Mouse (Mus musculus): ENCODE results near the gene Ddx39b.

The Ddx39b gene

DNA sequence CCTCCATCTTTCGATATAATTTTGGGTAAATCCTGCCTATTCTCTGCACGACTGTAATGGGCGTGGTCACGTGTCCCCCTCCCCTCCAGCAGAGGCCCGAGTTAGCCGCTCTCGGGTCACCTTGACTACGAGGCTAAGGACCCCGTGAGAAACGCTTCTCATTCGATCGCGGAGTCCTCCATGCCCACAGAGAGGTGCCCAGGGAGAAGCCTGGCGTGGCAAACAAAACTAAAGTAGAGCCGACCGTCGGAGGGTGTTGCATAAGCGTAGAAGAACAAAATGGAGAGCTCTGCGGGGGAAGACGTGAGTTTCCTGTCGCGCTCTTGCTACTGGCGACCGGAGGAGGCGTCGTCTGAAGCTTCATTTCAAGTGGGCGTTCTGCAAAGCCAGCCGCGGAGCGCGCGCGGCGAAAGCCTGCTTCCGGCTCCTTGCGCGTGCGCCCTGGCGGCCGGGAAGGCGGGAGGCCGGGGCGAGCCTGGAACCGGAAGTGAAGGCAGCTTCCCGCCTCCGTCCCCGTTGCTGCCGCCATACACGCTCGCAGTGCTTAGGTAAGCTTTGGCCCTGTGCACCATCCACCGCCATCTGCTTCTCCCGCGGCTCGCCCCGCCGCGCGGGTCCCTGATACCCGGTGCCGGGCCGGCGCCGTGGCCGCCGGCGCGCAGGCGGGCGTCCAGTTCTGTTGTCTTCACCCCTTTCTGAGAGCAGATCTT lies at the start of gene Ddx39b:
TSS of gene Ddx39b (plus strand) at position 442 of the 710 bp plus-strand sequence.
- DNase-seq (ENCODE audit: low spot score in 2 of 2) = peak; percentile 97 to 98

DNA sequence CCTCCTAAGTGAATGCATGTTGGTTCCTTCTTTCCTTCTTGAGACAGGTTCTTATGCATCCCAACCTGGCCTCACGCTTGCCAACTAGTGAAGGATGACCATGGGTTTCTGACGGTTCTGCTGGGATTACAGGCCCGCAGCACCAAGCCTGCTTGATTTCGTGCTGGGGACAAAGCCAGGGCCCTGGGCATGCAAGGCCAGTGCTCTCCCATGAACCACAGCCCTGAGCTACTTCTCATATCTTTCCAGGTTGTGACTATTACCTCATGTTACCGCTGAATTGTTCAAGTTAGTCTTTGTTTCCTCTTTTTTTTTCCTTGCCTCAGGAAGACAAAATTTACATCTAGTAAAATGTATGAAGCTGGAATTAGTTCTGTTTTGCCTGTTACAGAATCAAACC lies 48.6 kb upstream of the Ddx39b start:
- DNase-seq (ENCODE audit: low spot score in 2 of 2) = no peak

DNA sequence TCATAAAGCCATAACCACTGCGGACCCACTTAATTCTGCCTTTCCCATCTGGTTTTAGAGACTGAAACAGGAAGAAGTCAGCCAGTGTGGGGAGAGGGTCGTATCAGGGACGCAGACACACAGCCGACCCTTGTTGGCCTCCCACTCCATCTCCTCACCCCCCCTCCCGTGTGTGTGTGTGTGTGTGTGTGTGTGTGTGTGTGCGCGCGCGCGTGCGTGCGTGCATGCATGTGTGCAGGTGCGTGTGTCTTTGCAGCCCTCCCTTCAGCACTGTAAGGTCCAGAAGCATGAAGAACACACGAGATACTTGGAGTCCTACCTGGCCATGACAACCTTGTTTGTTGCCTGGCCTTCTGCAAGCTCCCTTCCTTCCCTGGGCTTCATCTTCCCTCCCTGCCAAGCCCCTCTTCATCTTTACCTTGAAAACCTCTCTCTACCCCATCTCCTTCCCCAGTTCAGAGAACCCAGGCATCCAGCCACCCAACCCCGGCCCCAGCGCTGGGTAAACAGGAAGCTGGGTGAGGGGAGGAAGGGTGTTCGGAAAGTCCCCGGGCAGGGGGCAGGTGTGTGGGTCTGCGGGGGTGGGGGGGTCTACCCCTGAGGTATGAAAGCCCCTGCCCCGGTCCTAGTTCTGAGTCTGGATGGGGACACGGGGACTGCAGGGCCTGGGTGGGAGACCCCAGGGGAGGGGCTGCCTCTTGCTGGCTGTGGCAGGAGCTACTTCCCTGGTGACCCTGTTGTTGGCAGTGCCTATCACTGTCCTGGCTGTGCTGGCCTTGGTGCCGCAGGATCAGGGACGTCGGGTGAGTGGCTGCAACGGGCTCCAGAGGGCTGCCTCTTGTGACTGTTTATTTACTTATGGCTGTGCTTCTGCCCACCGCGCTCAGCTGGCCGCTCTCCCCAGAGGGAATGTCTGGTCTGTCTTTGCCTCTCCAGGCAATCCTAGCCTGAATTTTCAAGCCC lies 47.4 kb upstream of the Ddx39b start, which contains the start of gene Ltb:
TSS of gene Ltb (plus strand) at position 559 of the 963 bp plus-strand sequence.
- no peak for DNase-seq (ENCODE audit: low spot score in 2 of 2)

DNA sequence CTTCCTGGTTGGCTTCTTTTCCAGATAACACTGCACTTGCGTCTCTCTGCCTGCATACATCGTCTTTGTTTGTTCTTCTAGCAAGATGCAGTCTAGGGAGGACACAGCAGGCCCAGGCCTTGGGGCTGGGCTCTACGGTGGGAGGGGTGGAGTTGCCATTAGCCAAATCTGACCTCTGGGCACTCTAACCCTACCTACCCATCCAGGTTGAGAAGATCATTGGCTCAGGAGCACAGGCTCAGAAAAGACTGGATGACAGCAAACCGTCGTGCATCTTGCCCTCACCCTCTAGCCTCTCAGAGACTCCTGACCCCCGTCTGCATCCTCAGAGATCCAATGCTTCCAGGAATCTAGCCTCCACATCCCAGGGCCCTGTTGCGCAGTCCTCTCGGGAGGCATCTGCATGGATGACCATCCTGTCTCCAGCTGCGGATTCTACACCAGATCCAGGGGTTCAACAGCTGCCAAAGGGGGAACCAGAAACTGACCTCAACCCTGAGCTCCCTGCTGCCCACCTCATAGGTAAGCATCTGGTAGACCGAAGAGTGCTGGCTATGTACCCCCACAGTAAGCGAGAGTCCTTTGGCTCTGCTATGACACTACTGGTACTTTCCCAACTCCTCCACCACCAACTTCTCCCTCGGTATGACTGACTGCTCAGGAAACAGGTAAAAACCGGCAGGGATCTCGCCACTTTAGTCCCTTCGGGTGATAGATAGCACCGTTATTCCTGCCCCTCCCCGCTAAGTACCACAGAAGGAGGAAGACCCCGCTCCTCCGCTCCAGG lies 46.5 kb upstream of the Ddx39b start:
- no peak for DNase-seq (ENCODE audit: low spot score in 2 of 2)

DNA sequence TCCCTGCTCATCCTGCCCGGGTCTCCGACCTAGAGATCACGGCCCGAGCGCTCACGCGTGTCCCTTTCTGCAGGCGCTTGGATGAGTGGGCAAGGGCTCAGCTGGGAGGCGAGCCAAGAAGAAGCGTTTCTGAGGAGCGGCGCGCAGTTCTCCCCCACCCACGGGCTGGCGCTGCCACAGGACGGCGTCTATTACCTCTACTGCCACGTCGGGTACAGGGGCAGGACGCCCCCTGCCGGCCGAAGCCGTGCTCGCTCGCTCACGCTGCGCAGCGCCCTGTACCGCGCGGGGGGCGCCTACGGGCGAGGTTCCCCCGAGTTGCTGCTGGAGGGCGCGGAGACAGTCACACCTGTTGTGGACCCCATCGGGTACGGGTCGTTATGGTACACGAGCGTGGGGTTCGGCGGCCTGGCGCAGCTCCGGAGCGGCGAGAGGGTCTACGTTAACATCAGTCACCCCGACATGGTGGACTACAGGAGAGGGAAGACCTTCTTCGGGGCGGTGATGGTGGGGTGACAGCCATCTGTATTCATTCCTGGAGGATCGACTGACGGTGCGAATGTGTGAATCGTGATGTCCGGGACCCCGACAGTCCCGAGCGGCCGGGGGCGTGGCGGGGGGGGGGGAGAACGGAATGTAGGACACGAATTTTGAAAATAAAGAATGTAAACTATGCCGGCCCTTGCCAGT lies 45.8 kb upstream of the Ddx39b start:
- peak; percentile 78 to 80 for DNase-seq (ENCODE audit: low spot score in 2 of 2)

DNA sequence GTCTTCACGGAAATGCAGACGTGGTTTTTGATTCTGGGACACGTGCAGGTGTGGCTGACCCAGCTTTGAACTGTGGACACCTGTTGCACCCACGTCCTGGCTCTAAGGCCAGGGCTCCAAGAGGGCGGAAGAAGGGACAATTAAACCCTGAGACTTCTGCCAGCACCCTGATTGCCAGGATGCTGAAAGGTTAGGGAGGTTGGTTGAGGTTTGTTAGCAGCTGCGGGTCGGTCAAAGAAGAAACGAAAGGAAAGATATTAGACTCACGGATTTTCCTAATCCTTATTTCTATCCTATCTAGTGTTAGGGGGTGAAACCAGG lies 45.3 kb upstream of the Ddx39b start:
- DNase-seq (ENCODE audit: low spot score in 2 of 2) = no peak

DNA sequence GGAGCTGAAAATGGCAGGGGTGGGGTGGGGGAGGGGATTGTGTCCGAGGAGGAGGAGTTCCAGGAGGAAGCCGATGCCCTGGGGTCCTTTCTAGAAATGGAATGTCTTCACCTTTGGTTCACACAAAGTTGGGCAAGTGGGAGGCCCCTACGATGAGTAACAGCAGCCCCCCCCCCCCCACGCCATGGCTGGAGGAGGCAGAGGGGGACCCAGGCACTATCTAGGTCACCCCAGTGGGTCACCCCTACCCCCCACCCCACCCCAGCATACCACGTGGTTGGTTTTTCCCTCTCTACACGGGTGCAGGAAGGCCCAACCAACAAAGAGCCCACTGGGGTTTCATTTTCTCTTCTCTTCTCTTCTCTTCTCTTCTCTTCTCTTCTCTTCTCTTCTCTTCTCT lies 44.4 kb upstream of the Ddx39b start:
- DNase-seq (ENCODE audit: low spot score in 2 of 2) = no peak

DNA sequence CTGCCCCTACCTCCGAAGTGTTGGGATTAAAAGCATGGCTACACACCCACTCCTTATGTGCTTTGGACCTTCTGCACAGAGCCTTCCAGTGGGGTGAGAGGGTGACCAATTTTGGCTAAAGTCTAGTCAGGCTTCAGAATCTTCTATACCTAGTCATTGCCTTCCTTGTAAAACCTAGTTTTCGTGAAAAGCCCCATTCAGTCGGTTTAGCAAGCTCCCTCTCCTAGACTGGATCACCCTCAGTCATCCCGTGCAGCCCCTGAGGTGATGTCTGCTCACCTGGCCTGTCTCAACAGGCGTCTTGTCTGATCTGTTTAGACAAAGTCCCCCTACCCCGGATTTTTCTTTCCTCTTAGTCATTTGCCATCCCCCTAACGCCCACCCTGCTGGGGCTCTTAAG lies 43.5 kb upstream of the Ddx39b start:
- no peak for DNase-seq (ENCODE audit: low spot score in 2 of 2)

DNA sequence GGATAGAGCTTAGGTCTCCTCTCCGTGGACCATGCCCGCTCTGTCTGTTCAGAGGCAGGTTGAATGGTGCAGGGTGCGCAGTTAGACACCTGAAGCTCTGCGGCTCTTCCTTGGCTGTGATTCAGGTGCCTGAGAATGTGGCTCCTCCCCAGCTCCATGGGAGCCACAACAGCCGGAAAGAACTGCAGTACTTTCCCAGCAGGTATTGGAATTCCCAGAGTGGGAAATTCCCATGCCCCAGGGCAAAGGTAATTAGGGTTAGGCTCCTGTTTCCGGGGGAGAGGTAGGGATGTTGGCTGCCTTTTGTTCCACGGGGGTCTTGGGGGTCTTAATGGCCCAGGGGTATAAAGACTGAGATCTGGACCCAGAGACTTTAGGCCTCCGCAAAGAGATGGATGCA lies 42.6 kb upstream of the Ddx39b start:
- DNase-seq (ENCODE audit: low spot score in 2 of 2) = no peak

DNA sequence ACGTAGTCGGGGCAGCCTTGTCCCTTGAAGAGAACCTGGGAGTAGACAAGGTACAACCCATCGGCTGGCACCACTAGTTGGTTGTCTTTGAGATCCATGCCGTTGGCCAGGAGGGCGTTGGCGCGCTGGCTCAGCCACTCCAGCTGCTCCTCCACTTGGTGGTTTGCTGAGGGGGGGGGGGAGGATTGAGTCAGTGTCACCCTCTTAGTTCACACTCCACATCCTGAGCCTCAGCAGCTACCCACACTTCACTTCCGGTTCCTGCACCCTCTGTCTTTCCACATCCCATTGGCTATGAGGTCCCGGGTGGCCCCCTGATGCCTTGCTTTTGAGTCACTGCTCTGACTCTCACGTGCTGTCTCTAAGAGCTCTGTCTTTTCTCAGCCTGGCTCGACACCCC lies 41.1 kb upstream of the Ddx39b start:
- DNase-seq (ENCODE audit: low spot score in 2 of 2) = no peak

DNA sequence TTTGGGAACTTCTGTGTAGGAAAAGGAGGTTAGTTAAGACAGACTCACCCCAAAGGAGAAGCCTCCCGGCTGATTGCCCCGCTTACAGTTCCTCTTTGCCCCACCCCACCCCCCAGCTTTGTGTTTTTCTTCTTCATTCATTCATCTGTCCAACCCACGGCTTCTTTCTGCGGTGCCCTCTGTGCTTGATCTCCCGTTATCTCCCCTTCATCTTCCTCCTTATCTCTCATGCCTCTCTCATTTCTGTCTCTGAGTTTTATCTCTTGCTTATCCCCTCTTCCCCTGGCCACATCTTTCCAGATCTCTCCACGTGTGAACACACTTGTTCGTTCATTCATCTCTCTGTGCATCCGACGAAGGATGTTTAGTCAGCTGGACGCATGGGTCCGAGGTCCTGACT lies 40.4 kb upstream of the Ddx39b start:
- no peak for DNase-seq (ENCODE audit: low spot score in 2 of 2)

DNA sequence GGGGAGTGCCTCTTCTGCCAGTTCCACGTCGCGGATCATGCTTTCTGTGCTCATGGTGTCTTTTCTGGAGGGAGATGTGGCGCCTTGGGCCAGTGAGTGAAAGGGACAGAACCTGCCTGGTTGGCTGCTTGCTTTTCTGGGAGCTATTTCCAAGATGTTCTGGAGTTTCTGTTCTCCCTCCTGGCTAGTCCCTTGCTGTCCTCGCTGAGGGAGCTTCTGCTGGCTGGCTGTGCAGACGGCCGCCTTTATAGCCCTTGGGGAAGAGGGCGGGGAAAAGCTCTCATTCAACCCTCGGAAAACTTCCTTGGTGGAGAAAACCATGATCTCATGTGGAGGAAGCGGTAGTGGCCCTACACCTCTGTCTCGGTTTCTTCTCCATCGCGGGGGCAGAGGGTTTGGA lies 39.8 kb upstream of the Ddx39b start, which contains the start of gene Tnf:
TSS of gene Tnf (minus strand) at position 221 of the 400 bp plus-strand sequence.
- no peak for DNase-seq (ENCODE audit: low spot score in 2 of 2)

DNA sequence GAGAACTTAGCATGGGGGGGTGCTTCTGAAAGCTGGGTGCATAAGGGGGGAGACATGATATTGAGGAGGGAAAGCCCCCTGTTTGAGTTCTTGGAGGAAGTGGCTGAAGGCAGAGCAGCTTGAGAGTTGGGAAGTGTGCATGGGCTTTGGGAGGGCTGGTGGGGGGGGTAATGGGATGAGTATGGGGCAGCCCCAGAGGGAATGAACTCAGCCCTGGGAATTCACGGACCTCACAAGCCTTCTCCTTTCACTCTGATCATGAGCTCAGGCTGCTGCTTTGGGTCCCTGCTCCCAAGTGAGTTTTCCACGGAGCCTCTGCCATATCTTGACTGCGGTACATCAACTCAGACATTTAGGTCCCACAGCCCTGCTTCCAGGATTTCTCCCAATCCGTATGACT lies 39.1 kb upstream of the Ddx39b start:
- DNase-seq (ENCODE audit: low spot score in 2 of 2) = no peak

DNA sequence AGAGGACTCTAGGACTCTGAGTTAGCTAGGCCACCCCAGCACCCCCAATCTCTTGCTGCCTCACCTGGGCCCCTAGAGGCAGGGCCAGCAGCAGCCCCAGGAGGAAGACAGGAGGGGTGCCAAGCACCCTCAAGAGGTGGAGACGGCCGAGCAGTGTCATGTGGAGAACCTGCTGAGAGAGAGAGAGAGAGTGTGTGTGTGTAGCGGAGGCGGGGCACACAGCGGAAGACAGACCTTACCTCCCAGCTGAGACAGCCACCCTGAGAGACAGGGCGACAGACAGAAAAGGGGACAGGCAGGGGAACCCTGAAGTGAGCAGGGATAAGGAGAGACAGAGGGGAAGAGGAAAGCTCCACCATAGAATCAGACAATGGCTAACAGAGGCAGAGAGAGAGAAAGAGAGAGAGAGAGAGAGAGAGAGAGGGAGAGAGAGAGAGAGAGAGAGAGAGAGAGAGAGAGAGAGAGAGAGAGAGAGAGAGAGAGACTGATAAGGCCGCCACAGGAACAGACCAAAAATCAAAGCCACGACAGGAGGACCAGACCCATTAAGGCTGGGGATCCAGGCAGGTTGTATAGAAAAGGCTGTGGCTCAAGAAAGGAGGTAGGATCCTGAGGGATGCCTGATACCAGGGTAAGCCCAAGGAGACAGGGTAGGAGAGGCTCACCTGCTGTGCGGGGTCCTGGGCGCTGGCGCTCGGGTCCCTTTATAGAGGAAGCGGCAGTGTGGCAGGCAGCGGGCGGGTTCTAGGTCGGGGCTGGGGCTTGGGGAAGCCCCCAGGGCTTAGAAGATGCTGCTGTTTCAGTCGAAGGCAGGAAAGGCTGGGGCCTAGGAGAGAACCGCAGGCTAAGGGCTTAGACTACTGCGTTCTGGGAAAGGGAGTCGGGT lies 36.8 kb upstream of the Ddx39b start, which contains the start of gene Lta:
TSS of gene Lta (minus strand) at position 858 of the 886 bp plus-strand sequence.
- DNase-seq (ENCODE audit: low spot score in 2 of 2) = no peak

DNA sequence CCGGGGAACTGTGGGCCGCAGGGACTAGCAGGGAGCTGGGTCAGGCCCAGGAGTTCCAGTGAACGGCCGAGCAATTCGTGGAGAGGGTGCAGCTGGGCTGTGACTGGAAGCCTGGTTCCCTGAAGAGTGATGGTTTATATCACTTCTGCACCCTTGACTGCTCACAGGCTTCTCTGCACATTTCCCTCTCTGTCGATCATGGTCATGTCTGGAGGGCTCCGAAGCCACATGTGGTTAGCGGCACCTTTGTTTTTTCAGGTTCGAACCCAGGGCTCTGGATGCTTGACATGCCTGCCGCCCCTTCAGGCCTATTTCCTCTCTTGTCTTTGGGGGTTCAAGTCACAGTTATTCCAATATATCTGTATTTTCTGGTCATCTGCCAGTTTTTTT lies 36.2 kb upstream of the Ddx39b start:
- no peak for DNase-seq (ENCODE audit: low spot score in 2 of 2)

DNA sequence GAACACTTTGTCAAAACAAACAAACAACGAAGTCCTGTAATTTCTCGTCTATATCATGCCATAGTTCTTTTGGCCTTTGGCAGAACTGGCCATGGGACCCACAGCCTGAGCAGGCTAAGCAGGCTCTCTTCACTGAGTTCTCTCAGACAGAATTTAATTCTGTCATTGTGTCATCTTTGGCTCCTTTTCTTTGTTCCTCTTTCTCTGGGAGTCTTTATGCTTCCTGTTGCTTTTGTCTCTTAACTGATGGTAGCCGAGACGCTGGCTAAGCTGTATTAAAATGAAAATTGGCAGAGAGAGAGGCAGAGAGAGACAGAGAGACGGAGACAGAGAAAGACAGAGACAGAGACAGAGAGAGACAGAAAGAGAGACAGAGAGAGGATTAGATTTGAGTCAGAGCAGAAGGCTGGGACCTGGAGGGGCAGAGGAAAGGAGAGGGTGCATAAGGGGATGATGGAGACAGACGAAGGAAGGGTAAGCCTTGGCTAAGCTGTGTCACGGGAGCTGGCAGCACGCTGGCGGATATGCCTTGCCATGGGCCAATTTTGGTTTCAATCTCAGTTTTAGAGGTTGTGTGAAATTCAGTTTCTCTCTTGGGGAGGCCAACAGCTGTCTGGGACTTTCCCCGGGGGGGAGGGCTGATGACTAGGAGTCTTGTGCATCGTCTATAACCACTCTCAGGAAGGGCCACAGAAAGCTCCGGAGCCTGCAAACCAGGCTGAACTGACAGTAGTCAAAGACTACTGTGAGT lies 31.6 kb upstream of the Ddx39b start:
- no peak for DNase-seq (ENCODE audit: low spot score in 2 of 2)

DNA sequence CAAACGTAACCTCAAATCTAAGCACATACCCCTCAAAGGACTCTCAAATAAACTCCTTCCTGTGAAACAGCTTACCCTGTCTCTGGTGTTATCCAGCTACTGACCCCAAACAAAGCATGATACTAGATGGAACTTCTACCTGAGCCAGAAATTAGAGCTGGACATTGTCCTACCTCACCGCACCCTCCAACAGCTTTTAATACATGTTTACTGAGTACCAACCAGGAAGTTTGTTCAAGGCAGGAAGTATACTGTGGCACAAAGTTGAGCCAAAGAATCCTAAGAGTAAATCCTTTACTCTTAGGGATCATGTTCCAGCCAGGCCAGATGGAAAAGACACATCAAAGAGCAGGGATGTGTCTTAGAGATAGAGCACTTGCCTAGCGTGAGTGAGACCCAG lies 31.0 kb upstream of the Ddx39b start:
- no peak for DNase-seq (ENCODE audit: low spot score in 2 of 2)

DNA sequence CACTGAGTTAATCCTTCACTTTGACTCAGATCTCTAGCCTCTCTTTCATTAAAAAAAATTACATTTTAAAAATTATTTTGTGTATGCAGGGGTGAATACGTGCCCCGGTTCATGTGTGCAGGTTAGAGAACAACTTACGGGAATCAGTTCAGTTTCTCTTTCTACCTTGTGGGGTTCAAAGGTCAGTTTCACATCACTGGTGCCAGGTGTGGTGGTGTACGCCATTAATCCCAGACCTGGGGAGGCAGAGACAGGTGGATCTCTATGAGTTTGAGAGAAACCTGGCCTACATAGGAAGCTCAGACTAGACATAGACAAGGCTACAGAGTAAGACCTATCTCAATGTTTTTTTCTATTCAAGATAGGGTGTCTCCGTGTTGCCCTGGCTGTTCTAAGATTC lies 28.5 kb upstream of the Ddx39b start:
- DNase-seq (ENCODE audit: low spot score in 2 of 2) = no peak

DNA sequence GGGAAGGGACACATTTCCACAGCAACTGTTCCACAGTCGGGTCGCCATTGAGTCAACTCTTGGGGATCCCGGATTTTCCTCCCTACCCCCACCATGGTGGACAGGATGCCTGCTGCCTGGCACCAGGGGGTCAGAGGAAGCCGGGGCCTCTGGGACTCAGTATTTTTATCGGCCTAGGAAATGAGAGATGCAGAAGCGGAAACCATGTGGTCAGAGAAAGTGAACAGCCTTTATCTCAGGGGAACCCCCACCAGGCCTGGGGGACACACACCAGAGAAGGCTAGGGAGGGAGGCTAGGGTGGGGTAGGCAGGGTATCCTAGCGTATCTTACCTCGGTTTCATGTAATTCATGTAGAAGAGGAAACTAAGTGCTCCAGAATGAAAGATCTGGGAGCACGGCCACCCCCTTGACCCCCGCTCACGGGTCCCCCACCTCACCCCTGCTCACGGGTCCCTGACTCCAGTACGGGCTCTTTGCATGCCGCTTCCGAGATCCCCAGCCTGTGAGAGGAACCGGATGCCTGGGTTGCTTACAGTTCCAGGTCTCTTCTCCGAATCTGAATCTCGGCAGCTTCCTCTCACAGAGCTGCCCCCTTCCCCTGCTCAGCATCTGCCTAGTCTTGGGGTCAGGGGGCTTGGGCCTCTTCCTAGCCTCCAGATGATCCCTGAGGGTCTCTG lies 22.9 kb upstream of the Ddx39b start:
- no peak for DNase-seq (ENCODE audit: low spot score in 2 of 2)

Measured in frontal cortex, postnatal 36 days (tissue).